Mouse (Mus musculus) ovary, postnatal 36 days (tissue): ENCODE measurements around the gene 0610040J01Rik.
"Not testable (repeated sequence)": the region's sequence is repeated elsewhere in the genome, so short reads cannot be mapped to it uniquely, and the experiment has no call there.

ENCODE experiments used
- DNase-seq: peaks from one replicate; pipeline ENCODE4 v3.0.0; 2022; ENCODE audit warnings: low spot score, mixed read lengths

0610040J01Rik gene

GRCm38 (mm10) chr5:63831054-63831453 is 18.9 kb downstream of the 0610040J01Rik start:
- no peak for DNase-seq

DNA sequence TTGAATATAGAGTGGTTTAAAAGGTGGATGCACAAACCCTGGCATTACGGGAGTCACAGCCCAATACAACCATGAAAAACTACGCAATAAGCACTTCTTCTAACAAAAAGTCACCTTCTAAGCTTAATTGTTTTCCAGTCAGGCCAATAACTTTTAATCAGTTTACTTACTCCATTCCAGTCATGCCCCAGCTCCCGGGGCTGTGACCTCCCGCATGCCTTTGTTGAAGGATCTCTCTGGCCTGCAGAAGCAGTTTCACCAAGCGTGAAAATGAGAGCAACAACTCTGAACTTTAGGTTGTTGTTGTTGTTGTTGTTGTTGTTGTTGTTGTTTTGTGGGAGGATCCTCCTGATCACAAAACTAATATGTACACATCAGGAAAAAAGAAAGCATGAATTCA is 21.8 kb downstream of the 0610040J01Rik start:
- DNase-seq, result no peak

- no peak for DNase-seq
These were observed 22.3 kb downstream of the 0610040J01Rik start for GRCm38 (mm10) chr5:63834435-63834834.

- no peak for DNase-seq
These were observed 25.0 kb downstream of the 0610040J01Rik start for GRCm38 (mm10) chr5:63837115-63837514.

DNA sequence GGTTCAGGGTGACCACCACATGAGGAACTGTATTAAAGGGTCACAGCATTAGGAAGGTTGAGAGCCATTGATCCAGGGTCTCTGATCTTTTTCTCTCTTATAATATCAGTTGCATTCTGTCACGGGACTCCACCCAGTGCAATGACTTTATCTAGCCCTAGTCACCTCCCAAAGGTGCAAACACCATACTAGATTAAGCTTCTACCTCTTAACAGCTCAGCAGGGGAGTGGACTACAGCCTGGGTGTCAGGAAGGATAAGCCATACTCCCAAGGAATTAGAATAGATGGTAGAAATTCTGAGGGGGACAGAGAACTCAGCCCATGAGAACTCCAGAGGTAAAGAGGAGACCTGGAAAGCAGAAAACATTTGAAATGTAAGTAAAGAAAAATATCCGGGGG is 25.7 kb downstream of the 0610040J01Rik start:
- DNase-seq, result no peak

GRCm38 (mm10) chr5:63839801-63840416 is 27.7 kb downstream of the 0610040J01Rik start:
- DNase-seq, result no peak

DNA sequence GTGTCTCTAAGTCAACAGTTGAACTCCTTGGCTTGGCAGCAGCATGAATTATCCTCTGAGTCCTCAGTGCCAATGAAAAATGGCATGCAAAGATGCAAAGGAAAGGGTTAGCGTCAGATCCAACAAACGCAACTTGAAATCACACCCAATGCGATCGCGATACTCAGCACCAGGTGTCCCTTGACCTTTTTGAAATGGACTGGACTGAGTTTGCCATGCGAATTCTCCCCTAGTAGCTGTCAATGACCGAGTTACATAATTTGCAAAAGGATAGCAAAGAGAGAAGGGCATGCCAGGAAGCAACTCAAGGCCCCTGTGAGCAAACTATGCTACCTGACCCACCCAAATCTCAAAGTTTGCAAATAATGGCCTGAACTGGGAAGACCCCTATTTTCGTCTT is 34.9 kb downstream of the 0610040J01Rik start:
- DNase-seq, result no peak

- DNase-seq, result no peak
These were observed 35.5 kb downstream of the 0610040J01Rik start for GRCm38 (mm10) chr5:63847541-63848226.

GRCm38 (mm10) chr5:63858901-63859300 is 46.7 kb downstream of the 0610040J01Rik start:
- DNase-seq, result no peak

- no peak for DNase-seq
These were observed 55.3 kb downstream of the 0610040J01Rik start for GRCm38 (mm10) chr5:63867421-63867820.

GRCm38 (mm10) chr5:63872176-63872932 is 60.2 kb downstream of the 0610040J01Rik start:
- no peak for DNase-seq

GRCm38 (mm10) chr5:63874880-63875279 is 62.7 kb downstream of the 0610040J01Rik start:
- no peak for DNase-seq

GRCm38 (mm10) chr5:63876081-63876480 is 63.9 kb downstream of the 0610040J01Rik start:
- no peak for DNase-seq

DNA sequence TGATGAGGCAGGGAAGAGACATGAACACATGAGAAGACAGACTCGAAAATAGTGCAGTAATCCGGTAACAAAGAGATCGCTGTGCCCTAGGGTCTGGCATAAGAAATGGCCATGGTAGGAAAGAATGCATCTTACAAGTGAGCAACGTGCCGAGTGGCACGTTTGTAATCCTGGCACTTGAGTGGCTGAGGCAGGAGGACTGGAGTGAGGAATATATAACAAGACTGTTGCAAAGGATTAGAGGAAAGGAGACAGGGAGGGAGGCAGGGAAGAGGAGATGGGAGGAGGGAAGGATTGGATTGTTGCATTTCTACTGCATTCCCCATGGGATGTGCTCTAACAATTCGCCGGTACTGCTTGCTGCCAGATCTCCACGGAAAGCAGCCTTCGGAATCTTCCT is 66.9 kb downstream of the 0610040J01Rik start:
- DNase-seq, result no peak

DNA sequence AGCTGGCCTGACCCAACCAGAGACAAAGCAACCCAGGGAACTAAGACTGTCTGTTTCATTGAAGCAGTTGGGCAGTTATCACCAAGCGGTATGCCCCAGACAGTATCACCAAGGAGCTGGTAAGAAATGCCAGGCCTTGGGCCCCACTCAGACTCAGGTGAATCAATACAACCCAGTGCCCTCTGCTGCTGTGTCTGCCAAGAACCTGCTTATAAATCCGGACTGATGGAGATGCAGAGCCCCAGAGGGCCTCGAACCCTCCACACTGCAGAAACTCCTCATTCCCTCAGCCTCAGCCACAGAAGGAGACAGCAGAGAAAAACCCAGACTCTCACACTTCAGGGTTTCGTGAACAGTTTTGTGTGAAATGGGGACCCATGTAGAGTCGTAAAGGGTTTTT is 74.1 kb downstream of the 0610040J01Rik start:
- no peak for DNase-seq

DNA sequence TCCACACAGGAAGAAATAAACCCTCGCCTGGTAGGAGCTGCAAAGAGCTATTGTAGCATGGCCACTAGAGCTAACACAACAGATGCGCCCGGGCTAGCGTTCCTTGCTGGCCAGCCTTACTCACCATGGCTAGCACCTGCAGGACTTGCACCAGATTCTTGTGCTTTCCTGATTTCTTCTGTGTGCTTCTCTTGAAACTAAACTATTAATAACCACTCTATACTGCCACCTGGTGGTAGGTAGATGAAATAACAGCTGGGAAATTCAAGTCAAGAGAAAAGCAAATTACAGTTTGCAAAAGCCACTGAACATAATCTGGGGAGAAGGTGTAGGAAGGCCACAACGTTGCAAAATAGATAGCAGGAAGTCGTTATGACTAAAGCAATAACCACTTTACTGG is 74.5 kb downstream of the 0610040J01Rik start:
- DNase-seq, result no peak

GRCm38 (mm10) chr5:63887111-63887510 is 74.9 kb downstream of the 0610040J01Rik start:
- no peak for DNase-seq

DNA sequence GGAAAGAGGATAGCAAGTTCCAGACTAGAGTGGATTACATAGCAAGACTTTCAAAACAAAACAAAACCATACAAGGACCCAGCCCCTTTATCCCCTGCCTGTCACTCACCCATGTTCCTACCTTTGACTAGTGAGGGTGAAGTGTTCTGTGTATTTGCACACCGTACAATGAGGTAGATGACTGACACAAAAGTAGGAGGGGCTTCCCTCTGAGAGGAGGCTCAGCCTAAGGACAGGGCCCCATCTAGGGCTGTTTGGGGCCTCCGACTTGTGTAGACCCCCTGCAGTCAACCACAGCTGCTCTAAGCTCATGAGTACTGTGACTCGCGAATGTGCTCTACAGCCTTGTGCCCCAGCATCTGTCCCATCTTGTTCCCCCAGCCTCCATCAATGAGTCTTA is 79.1 kb downstream of the 0610040J01Rik start:
- DNase-seq, result no peak

- no peak for DNase-seq
These were observed 79.7 kb downstream of the 0610040J01Rik start for GRCm38 (mm10) chr5:63891912-63892311.

- not testable (repeated sequence) for DNase-seq
These were observed 85.0 kb downstream of the 0610040J01Rik start for GRCm38 (mm10) chr5:63897001-63897819.

DNA sequence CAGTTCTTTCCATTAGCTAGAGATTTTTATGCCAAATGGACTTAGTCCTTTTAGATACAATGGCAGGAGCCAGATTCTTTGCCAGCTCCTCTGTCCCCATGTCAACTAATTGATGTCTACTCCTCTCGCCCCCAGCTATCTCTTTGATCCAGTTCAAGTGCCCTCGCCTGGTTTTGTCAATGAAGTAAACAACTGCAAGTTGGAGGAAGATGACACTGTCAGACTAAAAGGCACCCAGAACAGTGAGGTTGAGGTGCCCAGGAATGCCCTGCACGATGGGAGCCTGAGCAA is 85.6 kb downstream of the 0610040J01Rik start:
- no peak for DNase-seq

DNA sequence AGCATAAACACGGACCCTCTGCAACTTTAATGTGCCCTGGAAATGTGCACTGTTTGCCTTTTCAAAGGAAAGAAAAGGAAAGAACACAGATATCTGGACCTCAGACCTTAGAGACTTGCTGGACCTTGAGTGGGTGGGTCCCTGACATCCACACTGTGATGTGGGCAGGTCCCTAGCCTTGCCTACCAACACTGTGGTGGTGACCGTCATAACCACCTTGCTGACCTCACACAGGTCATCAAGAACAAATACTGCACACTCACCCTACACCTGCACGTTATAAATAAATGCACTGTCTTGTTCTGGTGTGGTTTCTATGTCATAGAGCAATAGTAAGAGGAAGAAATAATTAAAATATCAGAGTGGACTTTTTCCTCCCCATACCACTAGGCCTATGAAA is 91.2 kb downstream of the 0610040J01Rik start:
- DNase-seq, result no peak
